Mouse (Mus musculus) liver, postnatal 0 days (tissue): ENCODE data around the gene Mylk2. TPM values are rescaled to one million over a fixed set of nuclear protein-coding genes. Genes with fewer than 3 reads are reported as not detected.

Experiments used
- ATAC-seq: fragments of 200-750 bp; cut with Nextera tagmentation; 2 replicates; pipeline ENCODE4 v1.8.0; 2017; ENCODE audit warnings: mild to moderate bottlenecking, moderate library complexity
- DNase-seq: peaks from one replicate; pipeline ENCODE4 v3.0.0-alpha.2; 2016
- H3K27ac ChIP-seq: fragments of 300-500 bp; sonication (generic); 2 replicates; pipeline ENCODE4 v1.5.1; 2014; ENCODE audit warnings: antibody characterized with exemption, moderate library complexity, mild to moderate bottlenecking, low read depth
- H3K27me3 ChIP-seq: fragments of 300-500 bp; sonication (generic); 2 replicates; pipeline ENCODE4 v1.6.1; 2014; ENCODE audit warnings: low read length, control low read depth, mixed read lengths; ENCODE audit not compliant: insufficient read depth
- H3K36me3 ChIP-seq: fragments of 300-500 bp; sonication (generic); replicated peaks from 2 replicates; pipeline ENCODE4 v1.6.1; 2014; ENCODE audit warnings: mild to moderate bottlenecking, control low read depth, low read length, moderate library complexity, mixed read lengths; ENCODE audit not compliant: insufficient read depth
- H3K4me1 ChIP-seq: fragments of 300-500 bp; sonication (generic); 2 replicates; pipeline ENCODE4 v1.6.1; 2014; ENCODE audit warnings: antibody characterized with exemption, mild to moderate bottlenecking, control low read depth; ENCODE audit not compliant: insufficient read depth
- H3K4me2 ChIP-seq: fragments of 300-500 bp; sonication (generic); 2 replicates; pipeline ENCODE4 v1.6.1; 2014; ENCODE audit warnings: low read depth, mild to moderate bottlenecking, low read length, moderate library complexity, mixed read lengths
- H3K4me3 ChIP-seq: fragments of 300-500 bp; sonication (generic); 2 replicates; pipeline ENCODE4 v1.5.1; 2014; ENCODE audit warnings: low read depth, low read length
- H3K9ac ChIP-seq: fragments of 300-500 bp; sonication (generic); replicated peaks from 2 replicates; pipeline ENCODE4 v1.6.1; 2014; ENCODE audit warnings: mild to moderate bottlenecking, moderate library complexity
- H3K9me3 ChIP-seq: fragments of 300-500 bp; sonication (generic); 2 replicates; pipeline ENCODE4 v1.6.1; 2016; ENCODE audit warnings: mild to moderate bottlenecking, control low read depth, low read length, mixed read lengths
- CTCF ChIP-seq: sonication (generic); IDR thresholded peaks from 2 replicates; pipeline ENCODE4 v1.5.1; 2016; ENCODE audit warnings: antibody characterized with exemption, low read depth
- EP300 ChIP-seq: IDR thresholded peaks from 2 replicates; pipeline ENCODE4 v1.6.1; 2016; ENCODE audit warnings: antibody characterized with exemption, low read depth, mild to moderate bottlenecking
- WGBS: fragments of 180-500 bp; shearing (Covaris S2); extraction: QIAGEN DNeasy Blood & Tissue Kit; methylation state at CpG from one replicate; pipeline ENCODE4 v1.1.7; 2014; ENCODE audit not compliant: insufficient replicate concordance; 5-methylcytosine and 5-hydroxymethylcytosine counted together
- polyA plus RNA-seq: library from polyadenylated mRNA; unstranded; fragments of >200 nt; fragmentation: Nextera tagmentation; extraction: Ambion mirVana; gene quantifications from 2 replicates; pipeline ENCODE4 v1.2.1, GENCODE M21; 2015

Mylk2 gene
- polyA plus RNA-seq, 1 experiment from 2014 or later, result not detected

DNA sequence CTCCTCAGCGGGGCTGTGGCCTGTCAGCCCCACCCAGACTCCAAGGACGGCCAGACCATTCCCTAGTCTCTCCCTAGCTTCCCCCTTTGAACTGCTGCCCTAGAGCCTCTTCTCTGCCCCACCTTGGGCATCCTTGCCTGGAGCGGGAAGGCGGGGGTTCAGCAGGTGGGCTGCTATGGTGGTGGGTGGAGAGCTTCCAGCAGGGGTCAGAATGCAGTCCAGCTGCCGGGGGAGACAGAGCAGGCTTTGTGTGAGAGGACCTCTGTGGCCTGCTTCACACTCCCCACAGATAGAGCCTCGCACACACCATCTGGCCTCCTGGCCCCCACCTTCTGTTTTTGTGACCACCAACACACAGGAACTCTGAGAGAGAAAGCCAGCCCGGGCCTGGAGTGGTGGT is 11.2 kb downstream of the Mylk2 start:
- 56% methylated on average over 6 of the region's 7 CpGs for WGBS
- no peak overlapping the region for H3K9ac ChIP-seq
- ATAC-seq (no peak), DNase-seq (no peak)
- H3K27me3 ChIP-seq, result no peaks in the 10 kb centered on the region
- no peaks in the 10 kb centered on the region for H3K9me3 ChIP-seq
- no peak overlapping the region for H3K4me2 ChIP-seq
- no peak for TF ChIP-seq EP300
- TF ChIP-seq CTCF, result no peak
- H3K27ac ChIP-seq, result no peak overlapping the region
- H3K4me1 ChIP-seq, result peaks cover 6% of the 10 kb centered on the region; the same call in 1 of the 2 replicates
- H3K36me3 ChIP-seq, result no peaks in the 10 kb centered on the region
- no peak overlapping the region for H3K4me3 ChIP-seq

GRCm38 (mm10) chr2:152923621-152924020 is 12.5 kb downstream of the Mylk2 start:
- H3K4me3 ChIP-seq, result no peak overlapping the region
- H3K4me1 ChIP-seq, result peaks cover 6% of the 10 kb centered on the region; the same call in 1 of the 2 replicates
- H3K36me3 ChIP-seq, result no peaks in the 10 kb centered on the region
- WGBS, result 76% methylated on average over 3 of the region's 3 CpGs
- TF ChIP-seq EP300 (no peak), CTCF (no peak)
- DNase-seq, result no peak
- H3K9ac ChIP-seq, result no peak overlapping the region
- H3K9me3 ChIP-seq, result no peaks in the 10 kb centered on the region
- no peak overlapping the region for H3K27ac ChIP-seq
- H3K27me3 ChIP-seq, result no peaks in the 10 kb centered on the region
- H3K4me2 ChIP-seq, result no peak overlapping the region
- no peak for ATAC-seq

DNA sequence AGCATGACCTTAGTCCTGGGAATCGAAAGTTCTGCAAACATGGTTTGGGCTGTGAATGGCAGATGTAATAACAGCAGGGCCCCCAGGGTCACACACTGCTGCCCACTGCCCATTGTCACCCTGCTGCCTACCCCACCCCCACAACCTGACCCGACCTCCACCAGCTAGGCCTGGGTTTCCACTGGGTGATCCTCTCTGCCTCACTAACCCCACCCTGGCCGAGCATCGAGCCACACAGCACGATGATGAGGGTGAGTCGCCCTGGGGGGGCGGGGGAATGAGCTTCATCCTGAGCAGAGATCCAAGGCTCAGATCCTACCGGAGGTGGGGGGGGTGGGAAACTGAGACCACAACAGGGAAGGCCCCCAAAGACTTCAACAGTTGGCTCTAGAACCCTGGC is 13.0 kb downstream of the Mylk2 start:
- no peak for ATAC-seq

DNA sequence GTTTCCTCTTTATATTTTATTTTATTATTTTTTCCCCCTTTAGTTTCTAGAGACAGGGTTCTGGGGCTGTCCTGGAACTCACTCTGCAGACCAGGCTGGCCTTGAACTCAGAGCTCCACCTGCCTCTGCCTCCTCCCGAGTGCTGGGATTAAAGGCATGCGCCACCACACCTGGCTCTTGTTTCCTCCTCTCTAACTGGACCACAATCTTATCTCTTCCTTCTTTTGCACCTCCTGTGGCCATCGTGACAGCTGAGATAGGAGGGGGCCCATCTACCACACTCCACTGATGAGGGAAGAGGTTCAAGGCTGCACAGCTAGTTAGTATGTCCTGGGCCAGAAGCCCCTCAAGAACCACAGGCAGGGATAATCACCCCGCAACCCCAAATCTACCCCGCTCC is 13.4 kb downstream of the Mylk2 start:
- no peak for ATAC-seq

More for the DNA sequence above, 13.0 kb downstream of the Mylk2 start:
- TF ChIP-seq EP300 (no peak), CTCF (no peak)
- H3K27ac ChIP-seq, result no peak overlapping the region
- H3K4me2 ChIP-seq, result no peak overlapping the region
- no peak overlapping the region for H3K9ac ChIP-seq
- H3K9me3 ChIP-seq, result no peaks in the 10 kb centered on the region
- no peak for DNase-seq
- peaks cover 6% of the 10 kb centered on the region; the same call in 1 of the 2 replicates for H3K4me1 ChIP-seq
- no peaks in the 10 kb centered on the region for H3K36me3 ChIP-seq
- H3K4me3 ChIP-seq, result no peak overlapping the region
- 64% methylated on average over 8 of the region's 8 CpGs for WGBS
- no peaks in the 10 kb centered on the region for H3K27me3 ChIP-seq

GRCm38 (mm10) chr2:152925189-152925872 is 14.2 kb downstream of the Mylk2 start:
- no peaks in the 10 kb centered on the region for H3K9me3 ChIP-seq
- peak overlapping the region; percentile 76 for H3K27ac ChIP-seq
- peaks cover 6% of the 10 kb centered on the region; the same call in 1 of the 2 replicates for H3K4me1 ChIP-seq
- TF ChIP-seq EP300 (no peak), CTCF (no peak)
- H3K36me3 ChIP-seq, result no peaks in the 10 kb centered on the region
- 50% methylated on average over 11 of the region's 11 CpGs for WGBS
- H3K4me2 ChIP-seq, result no peak overlapping the region
- ATAC-seq (peak; percentile 55; the same call in 1 of the 2 replicates), DNase-seq (peak; percentile 37)
- no peak overlapping the region for H3K4me3 ChIP-seq
- H3K27me3 ChIP-seq, result no peaks in the 10 kb centered on the region
- H3K9ac ChIP-seq, result 0 out of 2 replicates have a peak overlapping the region, but pooled peaks have one; percentile 5

More for the DNA sequence above, 13.4 kb downstream of the Mylk2 start:
- TF ChIP-seq EP300 (no peak), CTCF (no peak)
- H3K36me3 ChIP-seq, result no peaks in the 10 kb centered on the region
- WGBS, result 47% methylated on average over 5 of the region's 5 CpGs
- no peak overlapping the region for H3K27ac ChIP-seq
- H3K4me1 ChIP-seq, result peaks cover 6% of the 10 kb centered on the region; the same call in 1 of the 2 replicates
- no peaks in the 10 kb centered on the region for H3K9me3 ChIP-seq
- no peak overlapping the region for H3K4me2 ChIP-seq
- H3K4me3 ChIP-seq, result no peak overlapping the region
- H3K27me3 ChIP-seq, result no peaks in the 10 kb centered on the region
- DNase-seq, result no peak
- no peak overlapping the region for H3K9ac ChIP-seq

DNA sequence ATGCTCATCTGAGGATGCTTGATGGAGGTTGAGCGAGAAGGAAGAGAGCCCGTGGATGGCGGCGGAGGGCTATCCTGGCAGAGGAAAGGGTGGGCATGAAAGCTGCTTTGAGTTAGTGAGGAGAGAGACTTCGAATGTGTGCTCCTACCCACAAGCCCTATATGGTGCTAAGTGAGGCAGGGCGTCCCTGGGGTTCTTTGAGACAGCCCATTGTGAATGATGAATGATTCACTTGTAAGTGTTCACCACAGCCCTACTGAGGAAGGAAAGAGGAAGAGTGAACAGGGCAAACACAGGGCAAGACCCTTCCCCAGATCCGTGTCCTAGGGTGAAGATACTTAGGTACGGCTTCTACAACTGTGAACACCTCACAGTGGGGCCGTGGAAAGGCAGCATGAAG is 15.7 kb downstream of the Mylk2 start:
- no peak for ATAC-seq
- Histone ChIP-seq H3K9ac (no peak overlapping the region), H3K9me3 (no peaks in the 10 kb centered on the region), H3K27me3 (no peaks in the 10 kb centered on the region), H3K4me1 (peaks cover 6% of the 10 kb centered on the region; the same call in 1 of the 2 replicates), H3K27ac (no peak overlapping the region), H3K4me2 (no peak overlapping the region), H3K4me3 (no peak overlapping the region), H3K36me3 (no peaks in the 10 kb centered on the region)
- DNase-seq, result no peak
- TF ChIP-seq CTCF (no peak), EP300 (no peak)
- 48% methylated on average over 9 of the region's 9 CpGs for WGBS
